ENCODE assay signal across 16 mouse cellular contexts in the genomic region with DNA sequence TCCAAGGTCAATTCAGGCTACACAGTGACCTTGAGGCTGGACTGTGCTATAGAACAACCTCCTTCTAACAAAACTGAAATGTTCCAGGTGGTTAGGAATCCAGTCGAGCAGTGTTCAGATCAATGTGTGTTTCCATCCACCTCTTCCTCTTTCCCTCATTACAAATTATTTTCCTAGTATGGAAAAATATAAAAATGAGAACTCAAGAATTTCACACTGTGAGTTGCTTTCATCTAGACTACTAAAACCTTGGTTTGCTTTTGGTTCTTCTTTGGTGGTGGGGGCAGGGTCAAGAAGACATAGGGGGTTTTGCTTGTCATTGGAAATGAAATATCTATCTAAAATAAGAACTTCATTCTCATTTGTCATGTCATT.
"Had no signal": no experiment of that assay in that cellular context is flagged by ENCODE, and none has a peak within 500 bp of the region (broad histone marks: within the 10 kb centered on the region; RNA-seq: fewer than 3 reads in every experiment).

No protein-coding gene starts in this region.

- H3K4me3 ChIP-seq: liver, embryonic 15.5 days; lung, embryonic 15.5 days; megakaryocyte, embryonic 14.5 days; midbrain, embryonic 13.5 days; midbrain, embryonic 15.5 days; neural tube, embryonic 12.5 days had no signal

- ATAC-seq: lung, postnatal 0 days; midbrain, embryonic 13.5 days; midbrain, embryonic 15.5 days had no signal

- H3K27ac ChIP-seq: liver, embryonic 15.5 days; lung, embryonic 15.5 days; macrophage; midbrain, embryonic 13.5 days; midbrain, embryonic 15.5 days; neural tube, embryonic 12.5 days had no signal

- DNase-seq: liver, postnatal 0 days; lung, adult 2 months; lung, postnatal 14 days; right cerebral cortex, postnatal 14 days; thymus, adult 18-20 months; thymus, postnatal 14 days; thymus, postnatal 36 days had no signal

- H3K4me2 ChIP-seq: liver, embryonic 15.5 days; lung, embryonic 15.5 days; midbrain, embryonic 11.5 days; midbrain, embryonic 13.5 days; midbrain, embryonic 15.5 days; neural tube, embryonic 12.5 days had no signal

- H3K4me1 ChIP-seq: liver, embryonic 15.5 days; lung, embryonic 15.5 days; megakaryocyte, embryonic 14.5 days; midbrain, embryonic 13.5 days; midbrain, embryonic 15.5 days; neural tube, embryonic 12.5 days had no signal

- H3K9me3 ChIP-seq: liver, embryonic 15.5 days; lung, embryonic 15.5 days; midbrain, embryonic 13.5 days; midbrain, embryonic 15.5 days; neural tube, embryonic 12.5 days had no signal

- H3K9ac ChIP-seq: liver, embryonic 15.5 days; liver, postnatal 0 days; lung, embryonic 15.5 days; midbrain, embryonic 13.5 days; midbrain, embryonic 15.5 days; neural tube, embryonic 12.5 days had no signal

- H3K36me3 ChIP-seq: liver, embryonic 15.5 days; lung, embryonic 15.5 days; midbrain, embryonic 13.5 days; midbrain, embryonic 15.5 days; neural tube, embryonic 12.5 days had no signal

- H3K27me3 ChIP-seq: liver, embryonic 15.5 days; lung, embryonic 15.5 days; megakaryocyte, embryonic 14.5 days; midbrain, embryonic 13.5 days; midbrain, embryonic 15.5 days; neural tube, embryonic 12.5 days had no signal
